Mouse (Mus musculus) MEL (cell line): ENCODE measurements at regions not wholly inside any gene's neighbourhood (a gene's known extent, or its start where the extent isn't known, plus 50 kb on each side); places are given as distances from the start of the nearest gene placed in this dataset.

Experiments
- DNase-seq: peaks from one replicate; pipeline ENCODE4 v3.0.0; 2011; ENCODE audit warnings: low read depth, low spot score
- H3K27ac ChIP-seq: 2 replicates; pipeline ENCODE4 v1.5.1; 2012; ENCODE audit warnings: low read depth, mild to moderate bottlenecking, control low read depth, low read length, moderate library complexity; ENCODE audit not compliant: control insufficient read depth
- H3K27me3 ChIP-seq, 2 experiments: fragments of 150-350 bp in 1 of 2; sonication (generic) in 1 of 2; 2 replicates each; pipeline ENCODE4 v1.6.1; 2012; ENCODE audit warnings: low read length in 2 of 2, mild to moderate bottlenecking in 2 of 2, improper control_type of control experiment in 1 of 2, moderate library complexity in 1 of 2; ENCODE audit not compliant: insufficient read depth in 2 of 2, control insufficient read depth in 1 of 2
- H3K36me3 ChIP-seq, 2 experiments: 2 replicates each; pipeline ENCODE4 v1.6.1; 2012 to 2014; ENCODE audit warnings: low read length in 2 of 2, improper control_type of control experiment in 1 of 2, inconsistent platforms in 1 of 2, mild to moderate bottlenecking in 1 of 2; ENCODE audit not compliant: insufficient read depth in 2 of 2, control insufficient read depth in 1 of 2
- H3K4me1 ChIP-seq, 2 experiments: fragments of 150-350 bp in 1 of 2; sonication (generic) in 1 of 2; 2 replicates each; pipeline ENCODE4 v1.6.1; 2012; ENCODE audit warnings: low read length in 2 of 2, improper control_type of control experiment in 1 of 2, mild to moderate bottlenecking in 1 of 2; ENCODE audit not compliant: insufficient read depth in 2 of 2, control insufficient read depth in 1 of 2
- H3K4me3 ChIP-seq, 2 experiments: fragments of 150-350 bp in 1 of 2; sonication (generic) in 1 of 2; 2 replicates each; pipeline ENCODE4 v1.5.1; 2012; ENCODE audit warnings: low read depth in 2 of 2, low read length in 2 of 2, mild to moderate bottlenecking in 2 of 2, moderate library complexity in 2 of 2, control low read depth in 1 of 2, improper control_type of control experiment in 1 of 2; ENCODE audit not compliant: control insufficient read depth in 1 of 2, insufficient read depth in 1 of 2
- H3K79me2 ChIP-seq: 2 replicates; pipeline ENCODE4 v1.6.1; 2012; ENCODE audit warnings: mild to moderate bottlenecking, low read length, moderate library complexity; ENCODE audit not compliant: control insufficient read depth, poor library complexity, insufficient read depth
- H3K9ac ChIP-seq: 2 replicates; pipeline ENCODE4 v1.6.1; 2012; ENCODE audit warnings: low read depth, mild to moderate bottlenecking, control low read depth, low read length, moderate library complexity; ENCODE audit not compliant: control insufficient read depth, poor library complexity, severe bottlenecking
- H3K9me3 ChIP-seq: fragments of 150-350 bp; sonication (generic); replicated peaks from 2 replicates; pipeline ENCODE4 v1.6.1; 2012; ENCODE audit warnings: mild to moderate bottlenecking, low read length, improper control_type of control experiment, moderate library complexity; ENCODE audit not compliant: insufficient read depth
- BHLHE40 ChIP-seq: IDR thresholded peaks from 2 replicates; pipeline ENCODE4 v1.6.1; 2012; ENCODE audit warnings: low read depth, mild to moderate bottlenecking, inconsistent platforms, low read length, improper control_type of control experiment, borderline replicate concordance
- CHD1 ChIP-seq: IDR thresholded peaks from 2 replicates; pipeline ENCODE4 v1.6.1; 2012; ENCODE audit warnings: low read depth, mild to moderate bottlenecking, inconsistent platforms, low read length, improper control_type of control experiment
- CHD2 ChIP-seq: IDR thresholded peaks from 2 replicates; pipeline ENCODE4 v1.6.1; 2011; ENCODE audit warnings: low read length, improper control_type of control experiment
- CTCF ChIP-seq, 3 experiments: IDR thresholded peaks in 2 of 3; conservative IDR thresholded peaks in 1 of 3; 2 replicates each; pipeline ENCODE4 v1.5.1; 2011 to 2012; ENCODE audit warnings: low read length in 3 of 3, low read depth in 2 of 3, mild to moderate bottlenecking in 2 of 3, improper control_type of control experiment in 1 of 3, inconsistent platforms in 1 of 3, mixed read lengths in 1 of 3, moderate library complexity in 1 of 3; ENCODE audit not compliant: control insufficient read depth in 1 of 3, insufficient read depth in 1 of 3, poor library complexity in 1 of 3, severe bottlenecking in 1 of 3
- EP300 ChIP-seq, 2 experiments: IDR thresholded peaks; 2 replicates each; pipeline ENCODE4 v1.6.1; 2011; ENCODE audit warnings: improper control_type of control experiment in 2 of 2, low read length in 2 of 2, low read depth in 1 of 2, mild to moderate bottlenecking in 1 of 2
- GATA1 ChIP-seq: IDR thresholded peaks from 2 replicates; pipeline ENCODE4 v1.6.1; 2011; ENCODE audit warnings: low read depth, low read length, improper control_type of control experiment
- HCFC1 ChIP-seq: IDR thresholded peaks from 2 replicates; pipeline ENCODE4 v1.6.1; 2012; ENCODE audit warnings: low read depth, mild to moderate bottlenecking, inconsistent platforms, low read length, improper control_type of control experiment, moderate library complexity
- MAX ChIP-seq: IDR thresholded peaks from 2 replicates; pipeline ENCODE4 v1.6.1; 2011; ENCODE audit warnings: low read length, improper control_type of control experiment
- MXI1 ChIP-seq: IDR thresholded peaks from 2 replicates; pipeline ENCODE4 v1.6.1; 2011; ENCODE audit warnings: mild to moderate bottlenecking, low read depth, low read length, improper control_type of control experiment
- MYB ChIP-seq: IDR thresholded peaks from 2 replicates; pipeline ENCODE4 v1.6.1; 2011; ENCODE audit warnings: mild to moderate bottlenecking, low read depth, low read length, improper control_type of control experiment
- NELFE ChIP-seq: IDR thresholded peaks from 2 replicates; pipeline ENCODE4 v1.6.1; 2011; ENCODE audit warnings: low read depth, low read length, improper control_type of control experiment
- POLR2A ChIP-seq, 2 experiments: IDR thresholded peaks; 2 replicates each; pipeline ENCODE4 v1.6.1; 2011 to 2012; ENCODE audit warnings: low read length in 2 of 2, mild to moderate bottlenecking in 2 of 2, control low read depth in 1 of 2, improper control_type of control experiment in 1 of 2, low read depth in 1 of 2, moderate library complexity in 1 of 2; ENCODE audit not compliant: control insufficient read depth in 1 of 2, insufficient read depth in 1 of 2, poor library complexity in 1 of 2
- POLR2AphosphoS2 ChIP-seq: IDR thresholded peaks from 2 replicates; pipeline ENCODE4 v1.6.1; 2011; ENCODE audit warnings: low read length, improper control_type of control experiment
- POLR2AphosphoS5 ChIP-seq: IDR thresholded peaks from 2 replicates; pipeline ENCODE4 v1.6.1; 2012; ENCODE audit warnings: low read depth, borderline replicate concordance, mild to moderate bottlenecking, inconsistent platforms, low read length, moderate library complexity, mixed read lengths
- RCOR1 ChIP-seq: IDR thresholded peaks from 2 replicates; pipeline ENCODE4 v1.6.1; 2012; ENCODE audit warnings: low read depth, mild to moderate bottlenecking, inconsistent platforms, low read length, improper control_type of control experiment
- SMC3 ChIP-seq: IDR thresholded peaks from 2 replicates; pipeline ENCODE4 v1.6.1; 2011; ENCODE audit warnings: low read depth, low read length, improper control_type of control experiment
- TBP ChIP-seq: IDR thresholded peaks from 2 replicates; pipeline ENCODE4 v1.8.0; 2011; ENCODE audit warnings: low read depth, low read length, improper control_type of control experiment
- TCF12 ChIP-seq: IDR thresholded peaks from 2 replicates; pipeline ENCODE4 v1.6.1; 2014; ENCODE audit warnings: low read depth, mild to moderate bottlenecking, inconsistent platforms, low read length, improper control_type of control experiment, moderate library complexity
- ZKSCAN1 ChIP-seq: IDR thresholded peaks from 2 replicates; pipeline ENCODE4 v1.6.1; 2012; ENCODE audit warnings: low read depth, mild to moderate bottlenecking, inconsistent platforms, low read length, improper control_type of control experiment, moderate library complexity

- Histone ChIP-seq H3K9me3 (no peaks in the 10 kb centered on the region), H3K79me2 (no peaks in the 10 kb centered on the region), H3K4me1 (no peaks in the 10 kb centered on the region), H3K27me3 (peaks cover 3 to 6% of the 10 kb centered on the region in 2 experiments; a peak in 3 of 4 replicates), H3K36me3 (no peaks in the 10 kb centered on the region), H3K4me3 (no peak overlapping the region), H3K27ac (no peak overlapping the region), H3K9ac (no peak overlapping the region)
- no peak for TF ChIP-seq MAX
- no peak for DNase-seq
Observed at GRCm38 (mm10) chr12:31136364-31136763, 62.7 kb downstream of the Fam110c start.

DNA sequence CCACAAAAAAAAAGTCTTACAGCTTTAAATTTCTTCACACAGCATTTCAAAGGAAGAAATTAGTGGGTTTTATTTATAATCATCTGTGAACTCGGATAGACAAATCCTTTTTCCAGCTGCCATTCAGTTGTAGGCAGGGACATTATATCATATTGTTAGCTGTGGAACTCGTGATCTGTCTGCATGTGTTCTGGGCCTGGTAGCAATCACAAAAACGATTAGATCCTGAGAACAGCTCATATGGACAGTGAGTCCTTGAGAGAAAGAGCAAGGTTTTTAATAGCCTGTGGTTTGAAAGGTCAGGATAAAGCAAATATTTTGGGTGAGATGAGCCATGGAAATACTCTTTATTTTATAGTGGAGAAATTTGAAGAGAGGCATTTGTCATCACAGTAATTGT lies 63.2 kb downstream of the Fam110c start:
- H3K27ac ChIP-seq, result no peak overlapping the region
- no peaks in the 10 kb centered on the region for H3K79me2 ChIP-seq
- no peaks in the 10 kb centered on the region for H3K36me3 ChIP-seq
- no peaks in the 10 kb centered on the region for H3K9me3 ChIP-seq
- no peak overlapping the region for H3K4me3 ChIP-seq
- DNase-seq, result no peak
- no peak overlapping the region for H3K9ac ChIP-seq
- TF ChIP-seq MYB (no peak), TBP (no peak), MAX (no peak), TCF12 (no peak), CHD2 (no peak), POLR2AphosphoS5 (no peak), SMC3 (no peak), ZKSCAN1 (no peak), POLR2AphosphoS2 (no peak)
- peaks cover 2 to 6% of the 10 kb centered on the region in 2 experiments; a peak in 3 of 4 replicates for H3K27me3 ChIP-seq
- no peaks in the 10 kb centered on the region for H3K4me1 ChIP-seq

- Histone ChIP-seq H3K36me3 (no peaks in the 10 kb centered on the region), H3K27me3 (peaks cover 2 to 5% of the 10 kb centered on the region in 2 experiments; a peak in 3 of 4 replicates), H3K27ac (no peak overlapping the region), H3K9me3 (no peaks in the 10 kb centered on the region), H3K79me2 (no peaks in the 10 kb centered on the region), H3K4me3 (no peak overlapping the region), H3K9ac (no peak overlapping the region), H3K4me1 (no peaks in the 10 kb centered on the region)
- no peak for DNase-seq
- TF ChIP-seq POLR2AphosphoS2 (no peak), MXI1 (no peak), GATA1 (no peak), HCFC1 (no peak), CHD1 (no peak), POLR2A (IDR thresholded peaks at IDR 0.05; ENCODE audit: control insufficient read depth in 1 of 2, insufficient read depth in 1 of 2, low read depth in 1 of 2, low read length in 2 of 2, poor library complexity in 1 of 2) (no peak), CTCF (IDR thresholded peaks at IDR 0.05 in 2 of 3, conservative IDR thresholded peaks at IDR 0.05 in 1 of 3; ENCODE audit: control insufficient read depth in 1 of 3, insufficient read depth in 1 of 3, low read depth in 2 of 3, low read length in 3 of 3, poor library complexity in 1 of 3, severe bottlenecking in 1 of 3) (no peak), BHLHE40 (no peak), EP300 (IDR thresholded peaks at IDR 0.05; ENCODE audit: low read depth in 1 of 2, low read length in 2 of 2) (no peak), RCOR1 (no peak), MYB (no peak), TBP (no peak), NELFE (no peak)
Observed at GRCm38 (mm10) chr12:31137431-31137830, 63.8 kb downstream of the Fam110c start.
